Mouse (Mus musculus) bone marrow, adult 2 months (tissue): Measurements from ENCODE around the gene Tuba4a.

Experiments
- CTCF ChIP-seq: fragments of 200-500 bp; IDR thresholded peaks from 2 replicates; pipeline ENCODE4 v1.5.1; 2011; ENCODE audit warnings: low read length, control low read depth; ENCODE audit not compliant: control insufficient read depth, insufficient read depth
- POLR2A ChIP-seq: fragments of 200-500 bp; IDR thresholded peaks from 2 replicates; pipeline ENCODE4 v1.6.1; 2011; ENCODE audit warnings: low read depth, mild to moderate bottlenecking, control low read depth, low read length, borderline replicate concordance; ENCODE audit not compliant: control insufficient read depth

- no peak for TF ChIP-seq POLR2A
- TF ChIP-seq CTCF, result no peak
Observed at GRCm38 (mm10) chr1:75217893-75218226, 1.8 kb downstream of the Tuba4a start.
